Mouse (Mus musculus): ENCODE data around the gene 9230112D13Rik. TPM values are rescaled to one million over a fixed set of nuclear protein-coding genes. Genes with fewer than 3 reads are reported as not detected.

The 9230112D13Rik gene
- polyA plus RNA-seq, 1 experiment from 2014 or later: not detected

GRCm38 (mm10) chr14:34549004-34549671 lies 26.5 kb upstream of the 9230112D13Rik start:
- H3K9me3 ChIP-seq (ENCODE audit: control insufficient read depth, low read length): no peaks in the 10 kb centered on the region

GRCm38 (mm10) chr14:34548391-34549001 lies 25.9 kb upstream of the 9230112D13Rik start:
- DNase-seq (ENCODE audit: low spot score) (peak; percentile 78), ATAC-seq (replicated peaks; ENCODE audit: low FRiP score) (peak; percentile 65)
- H3K9me3 ChIP-seq (ENCODE audit: control insufficient read depth, low read length): no peaks in the 10 kb centered on the region
- peak overlapping the region; percentile 86 for H3K9ac ChIP-seq (ENCODE audit: low read length)
- under 1% methylated on average over 27 of the region's 27 CpGs for WGBS
- no peaks in the 10 kb centered on the region for H3K36me3 ChIP-seq (ENCODE audit: control insufficient read depth, insufficient read depth, low read length)
- H3K27ac ChIP-seq (ENCODE audit: low read depth, low read length): no peak overlapping the region
- H3K4me1 ChIP-seq (replicated peaks; ENCODE audit: control insufficient read depth, insufficient read depth, low read length): 0 out of 2 replicates have a peak, but pooled peaks cover 2% of the 10 kb centered on the region
- peak overlapping the region; percentile 94 for H3K4me2 ChIP-seq (ENCODE audit: low read depth, low read length, severe bottlenecking)
- H3K4me3 ChIP-seq (ENCODE audit: low read depth, low read length): peak overlapping the region; percentile 72
- peaks cover 2% of the 10 kb centered on the region; the same call in 1 of the 2 replicates for H3K27me3 ChIP-seq (ENCODE audit: control insufficient read depth, insufficient read depth, low read length)

More at GRCm38 (mm10) chr14:34549004-34549671, 26.5 kb upstream of the 9230112D13Rik start:
- H3K36me3 ChIP-seq (ENCODE audit: control insufficient read depth, insufficient read depth, low read length): no peaks in the 10 kb centered on the region
- under 1% methylated on average over 54 of the region's 55 CpGs for WGBS
- peak overlapping the region; percentile 86 for H3K9ac ChIP-seq (ENCODE audit: low read length)
- peak overlapping the region; percentile 72 for H3K4me3 ChIP-seq (ENCODE audit: low read depth, low read length)
- peak overlapping the region; percentile 94 for H3K4me2 ChIP-seq (ENCODE audit: low read depth, low read length, severe bottlenecking)
- DNase-seq (ENCODE audit: low spot score) (peak; percentile 95), ATAC-seq (replicated peaks; ENCODE audit: low FRiP score) (peak; percentile 94)
- H3K4me1 ChIP-seq (replicated peaks; ENCODE audit: control insufficient read depth, insufficient read depth, low read length): 0 out of 2 replicates have a peak, but pooled peaks cover 2% of the 10 kb centered on the region
- H3K27me3 ChIP-seq (ENCODE audit: control insufficient read depth, insufficient read depth, low read length): peaks cover 2% of the 10 kb centered on the region; the same call in 1 of the 2 replicates
- no peak overlapping the region; the same call in 1 of the 2 replicates for H3K27ac ChIP-seq (ENCODE audit: low read depth, low read length)

- Histone ChIP-seq H3K9me3 (ENCODE audit: control insufficient read depth, low read length) (no peaks in the 10 kb centered on the region), H3K9ac (ENCODE audit: low read length) (no peak overlapping the region), H3K4me2 (ENCODE audit: low read depth, low read length, severe bottlenecking) (no peak overlapping the region), H3K27ac (ENCODE audit: low read depth, low read length) (no peak overlapping the region), H3K27me3 (ENCODE audit: control insufficient read depth, insufficient read depth, low read length) (peaks cover 2% of the 10 kb centered on the region; the same call in 1 of the 2 replicates), H3K4me1 (replicated peaks; ENCODE audit: control insufficient read depth, insufficient read depth, low read length) (0 out of 2 replicates have a peak, but pooled peaks cover 5% of the 10 kb centered on the region), H3K36me3 (ENCODE audit: control insufficient read depth, insufficient read depth, low read length) (no peaks in the 10 kb centered on the region), H3K4me3 (ENCODE audit: low read depth, low read length) (no peak overlapping the region)
- ATAC-seq (replicated peaks; ENCODE audit: low FRiP score): no peak
- no peak for DNase-seq (ENCODE audit: low spot score)
- 79% methylated on average over 2 of the region's 2 CpGs for WGBS
Observed at GRCm38 (mm10) chr14:34544545-34544944, 21.9 kb upstream of the 9230112D13Rik start.

GRCm38 (mm10) chr14:34544001-34544400 lies 21.4 kb upstream of the 9230112D13Rik start:
- H3K27me3 ChIP-seq (ENCODE audit: control insufficient read depth, insufficient read depth, low read length): peaks cover 2% of the 10 kb centered on the region; the same call in 1 of the 2 replicates
- no peaks in the 10 kb centered on the region for H3K9me3 ChIP-seq (ENCODE audit: control insufficient read depth, low read length)
- no peak overlapping the region for H3K27ac ChIP-seq (ENCODE audit: low read depth, low read length)
- 0 out of 2 replicates have a peak, but pooled peaks cover 5% of the 10 kb centered on the region for H3K4me1 ChIP-seq (replicated peaks; ENCODE audit: control insufficient read depth, insufficient read depth, low read length)
- no peak overlapping the region for H3K9ac ChIP-seq (ENCODE audit: low read length)
- H3K4me2 ChIP-seq (ENCODE audit: low read depth, low read length, severe bottlenecking): no peak overlapping the region
- no peak overlapping the region for H3K4me3 ChIP-seq (ENCODE audit: low read depth, low read length)
- H3K36me3 ChIP-seq (ENCODE audit: control insufficient read depth, insufficient read depth, low read length): no peaks in the 10 kb centered on the region
- no peak for DNase-seq (ENCODE audit: low spot score)
- 88% methylated on average over 6 of the region's 6 CpGs for WGBS
- ATAC-seq (replicated peaks; ENCODE audit: low FRiP score): no peak

GRCm38 (mm10) chr14:34543596-34543995 lies 21.0 kb upstream of the 9230112D13Rik start:
- 74% methylated on average over 6 of the region's 6 CpGs for WGBS
- Histone ChIP-seq H3K36me3 (ENCODE audit: control insufficient read depth, insufficient read depth, low read length) (no peaks in the 10 kb centered on the region), H3K27me3 (ENCODE audit: control insufficient read depth, insufficient read depth, low read length) (peaks cover 2% of the 10 kb centered on the region; the same call in 1 of the 2 replicates), H3K4me3 (ENCODE audit: low read depth, low read length) (no peak overlapping the region), H3K4me2 (ENCODE audit: low read depth, low read length, severe bottlenecking) (no peak overlapping the region), H3K27ac (ENCODE audit: low read depth, low read length) (no peak overlapping the region), H3K4me1 (replicated peaks; ENCODE audit: control insufficient read depth, insufficient read depth, low read length) (0 out of 2 replicates have a peak, but pooled peaks cover 5% of the 10 kb centered on the region), H3K9me3 (ENCODE audit: control insufficient read depth, low read length) (no peaks in the 10 kb centered on the region), H3K9ac (ENCODE audit: low read length) (no peak overlapping the region)
- ATAC-seq (replicated peaks; ENCODE audit: low FRiP score): no peak
- no peak for DNase-seq (ENCODE audit: low spot score)

- WGBS: 88% methylated on average over 5 of the region's 5 CpGs
- H3K9me3 ChIP-seq (ENCODE audit: control insufficient read depth, low read length): no peaks in the 10 kb centered on the region
- H3K4me2 ChIP-seq (ENCODE audit: low read depth, low read length, severe bottlenecking): no peak overlapping the region
- ATAC-seq (replicated peaks; ENCODE audit: low FRiP score) (no peak), DNase-seq (ENCODE audit: low spot score) (no peak)
- H3K27ac ChIP-seq (ENCODE audit: low read depth, low read length): no peak overlapping the region
- no peaks in the 10 kb centered on the region for H3K36me3 ChIP-seq (ENCODE audit: control insufficient read depth, insufficient read depth, low read length)
- no peak overlapping the region for H3K4me3 ChIP-seq (ENCODE audit: low read depth, low read length)
- H3K27me3 ChIP-seq (ENCODE audit: control insufficient read depth, insufficient read depth, low read length): no peaks in the 10 kb centered on the region
- 0 out of 2 replicates have a peak, but pooled peaks cover 2% of the 10 kb centered on the region for H3K4me1 ChIP-seq (replicated peaks; ENCODE audit: control insufficient read depth, insufficient read depth, low read length)
- no peak overlapping the region for H3K9ac ChIP-seq (ENCODE audit: low read length)
Observed at GRCm38 (mm10) chr14:34541896-34542295, 19.3 kb upstream of the 9230112D13Rik start.

- H3K4me2 ChIP-seq (ENCODE audit: low read depth, low read length, severe bottlenecking): 0 out of 2 replicates have a peak overlapping the region, but pooled peaks have one; percentile 8
- no peak overlapping the region for H3K4me3 ChIP-seq (ENCODE audit: low read depth, low read length)
- 15% methylated on average over 17 of the region's 17 CpGs for WGBS
- 0 out of 2 replicates have a peak, but pooled peaks cover 2% of the 10 kb centered on the region for H3K4me1 ChIP-seq (replicated peaks; ENCODE audit: control insufficient read depth, insufficient read depth, low read length)
- ATAC-seq (replicated peaks; ENCODE audit: low FRiP score): peak; percentile 51; the same call in 1 of the 2 replicates
- H3K27ac ChIP-seq (ENCODE audit: low read depth, low read length): no peak overlapping the region
- H3K36me3 ChIP-seq (ENCODE audit: control insufficient read depth, insufficient read depth, low read length): no peaks in the 10 kb centered on the region
- H3K27me3 ChIP-seq (ENCODE audit: control insufficient read depth, insufficient read depth, low read length): no peaks in the 10 kb centered on the region
- peak; percentile 55 for DNase-seq (ENCODE audit: low spot score)
- H3K9me3 ChIP-seq (ENCODE audit: control insufficient read depth, low read length): no peaks in the 10 kb centered on the region
- H3K9ac ChIP-seq (ENCODE audit: low read length): no peak overlapping the region
Observed at GRCm38 (mm10) chr14:34540685-34541162, 18.1 kb upstream of the 9230112D13Rik start.

- WGBS: 69% methylated on average over 4 of the region's 4 CpGs
- DNase-seq (ENCODE audit: low spot score) (no peak), ATAC-seq (replicated peaks; ENCODE audit: low FRiP score) (no peak)
- Histone ChIP-seq H3K4me1 (replicated peaks; ENCODE audit: control insufficient read depth, insufficient read depth, low read length) (0 out of 2 replicates have a peak, but pooled peaks cover under 1% of the 10 kb centered on the region), H3K9ac (ENCODE audit: low read length) (no peak overlapping the region), H3K27me3 (ENCODE audit: control insufficient read depth, insufficient read depth, low read length) (no peaks in the 10 kb centered on the region), H3K4me2 (ENCODE audit: low read depth, low read length, severe bottlenecking) (no peak overlapping the region), H3K9me3 (ENCODE audit: control insufficient read depth, low read length) (no peaks in the 10 kb centered on the region), H3K4me3 (ENCODE audit: low read depth, low read length) (no peak overlapping the region), H3K36me3 (ENCODE audit: control insufficient read depth, insufficient read depth, low read length) (no peaks in the 10 kb centered on the region), H3K27ac (ENCODE audit: low read depth, low read length) (no peak overlapping the region)
Observed at GRCm38 (mm10) chr14:34535883-34536282, 13.3 kb upstream of the 9230112D13Rik start.
